Mouse (Mus musculus): ENCODE measurements at regions not wholly inside any gene's neighbourhood (a gene's known extent, or its start where the extent isn't known, plus 50 kb on each side); places are given as distances from the start of the nearest gene placed in this dataset.

DNA sequence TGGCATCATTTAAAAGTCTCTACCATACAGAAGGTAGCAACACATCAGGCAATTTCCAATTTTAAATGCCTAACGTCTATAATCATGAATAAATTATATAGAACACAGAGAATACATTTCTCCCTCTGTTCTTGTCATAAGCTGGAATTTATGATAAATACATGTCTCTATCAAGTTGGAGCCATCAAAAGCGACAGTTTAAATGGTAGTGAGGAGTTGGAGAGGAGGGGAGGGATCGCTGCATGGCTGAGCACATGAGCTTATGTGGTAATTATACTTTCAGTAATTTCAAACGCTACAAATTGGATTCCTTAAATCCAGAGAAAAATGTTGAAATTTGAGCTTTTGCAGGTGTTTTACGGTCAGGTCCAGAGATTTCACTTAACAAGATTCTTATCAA lies 267.2 kb downstream of the Nup35 start:
- TF ChIP-seq POLR2AphosphoS2 (IDR thresholded peaks at IDR 0.05; ENCODE audit: low read length), result no peak
- no peak for TF ChIP-seq EP300 (IDR thresholded peaks at IDR 0.05; ENCODE audit: low read depth in 1 of 2, low read length in 2 of 2)
- TF ChIP-seq TCF12 (IDR thresholded peaks at IDR 0.05; ENCODE audit: low read depth, low read length), result no peak
